Mouse (Mus musculus) G1E (cell line): ENCODE results near the gene Cct5. TPM values are rescaled to one million over a fixed set of nuclear protein-coding genes. Genes with fewer than 3 reads are reported as not detected.

ENCODE experiments used
- ATAC-seq: 2 replicates; pipeline ENCODE4 v1.8.0; 2016; ENCODE audit warnings: mild to moderate bottlenecking; ENCODE audit not compliant: insufficient number of reproducible peaks, poor library complexity, low FRiP score, severe bottlenecking; ENCODE audit errors: extremely low read depth
- DNase-seq: peaks from one replicate; pipeline ENCODE4 v3.0.0; 2012; ENCODE audit warnings: low spot score
- H3K27me3 ChIP-seq: 2 replicates; pipeline ENCODE4 v1.6.1; 2012; ENCODE audit warnings: mild to moderate bottlenecking, low read length, inconsistent platforms; ENCODE audit not compliant: insufficient read depth
- H3K36me3 ChIP-seq: replicated peaks from 2 replicates; pipeline ENCODE3; 2012; ENCODE audit warnings: mild to moderate bottlenecking, inconsistent platforms
- H3K4me1 ChIP-seq: 2 replicates; pipeline ENCODE4 v1.6.1; 2012; ENCODE audit warnings: low read depth, low read length, inconsistent platforms, mixed read lengths; ENCODE audit not compliant: insufficient read depth
- H3K4me3 ChIP-seq: 2 replicates; pipeline ENCODE4 v1.5.1; 2012; ENCODE audit warnings: low read depth, mild to moderate bottlenecking, inconsistent platforms, low read length, moderate library complexity, mixed read lengths
- H3K9me3 ChIP-seq: replicated peaks from 2 replicates; pipeline ENCODE4 v1.6.1; 2012; ENCODE audit warnings: inconsistent platforms
- CTCF ChIP-seq: IDR thresholded peaks from 2 replicates; pipeline ENCODE4 v1.5.1; 2012; ENCODE audit warnings: low read depth, low read length, inconsistent platforms, mixed read lengths
- GATA1 ChIP-seq: IDR thresholded peaks from 2 replicates; pipeline ENCODE4 v1.6.1; 2012; ENCODE audit warnings: borderline replicate concordance, low read length, inconsistent platforms, mixed read lengths
- GATA2 ChIP-seq: IDR thresholded peaks from 2 replicates; pipeline ENCODE4 v1.6.1; 2012; ENCODE audit warnings: low read depth, low read length, inconsistent platforms, borderline replicate concordance
- POLR2AphosphoS5 ChIP-seq: IDR thresholded peaks from 2 replicates; pipeline ENCODE4 v1.6.1; 2012; ENCODE audit warnings: low read depth, low read length, inconsistent platforms; ENCODE audit not compliant: insufficient replicate concordance
- TAL1 ChIP-seq: conservative IDR thresholded peaks from 2 replicates; pipeline ENCODE4 v1.6.1; 2012; ENCODE audit warnings: low read depth, low read length, inconsistent platforms, mixed read lengths
- polyA plus RNA-seq: library from polyadenylated mRNA; stranded (reverse); fragments of >175 nt; gene quantifications from 2 replicates; pipeline ENCODE4 v1.2.3, GENCODE M21; 2012
- total RNA-seq, 2 experiments: library from RNA; stranded (forward) in 1 of 2; stranded (reverse) in 1 of 2; fragments of 200-1000 nt in 1 of 2; fragments of >200 nt in 1 of 2; fragmentation: Nextera tagmentation in 1 of 2; gene quantifications; 2 replicates each; pipeline ENCODE4 v1.2.3; 2014 to 2017

Cct5 gene
- total and polyA plus RNA-seq, 3 experiments: 44.6 to 548 (median 497) TPM

GRCm38 (mm10) chr15:31592531-31592930 lies 9.1 kb downstream of the Cct5 start:
- ATAC-seq (no peak), DNase-seq (no peak)
- Histone ChIP-seq H3K27me3 (no peaks in the 10 kb centered on the region), H3K4me1 (peaks cover 12% of the 10 kb centered on the region), H3K9me3 (no peaks in the 10 kb centered on the region), H3K36me3 (peaks cover 92% of the 10 kb centered on the region), H3K4me3 (no peak overlapping the region)
- no peak for TF ChIP-seq TAL1
- TF ChIP-seq CTCF: no peak

DNA sequence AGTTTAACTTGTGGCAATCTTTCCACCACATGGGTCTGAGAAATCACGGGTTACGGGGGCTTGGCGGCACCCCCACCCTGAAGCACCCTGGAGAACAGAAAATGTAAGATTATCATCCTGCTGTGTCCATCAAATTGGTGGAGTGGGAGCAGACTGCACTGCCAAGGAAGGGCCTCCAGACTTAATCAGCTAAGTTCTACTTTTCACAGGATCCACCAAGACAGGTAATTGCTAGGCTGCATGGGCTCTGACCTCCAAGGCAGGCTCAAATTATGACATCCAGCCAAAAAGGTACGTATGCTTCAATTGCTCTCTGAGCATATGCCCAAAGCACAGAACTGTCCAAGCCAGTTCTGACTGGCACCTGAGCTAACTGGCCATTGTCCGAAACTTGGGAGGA lies 11.4 kb downstream of the Cct5 start:
- TF ChIP-seq CTCF (no peak), POLR2AphosphoS5 (no peak)
- no peak for ATAC-seq
- Histone ChIP-seq H3K4me3 (no peak overlapping the region), H3K4me1 (peaks cover 12% of the 10 kb centered on the region), H3K9me3 (no peaks in the 10 kb centered on the region), H3K36me3 (peaks cover 69% of the 10 kb centered on the region), H3K27me3 (no peaks in the 10 kb centered on the region; the same call in 1 of the 2 replicates)
- no peak for DNase-seq

GRCm38 (mm10) chr15:31588989-31589640 lies 12.5 kb downstream of the Cct5 start:
- Histone ChIP-seq H3K36me3 (peaks cover 58% of the 10 kb centered on the region), H3K4me3 (no peak overlapping the region), H3K27me3 (no peaks in the 10 kb centered on the region; the same call in 1 of the 2 replicates), H3K4me1 (peaks cover 14% of the 10 kb centered on the region), H3K9me3 (no peaks in the 10 kb centered on the region)
- DNase-seq (no peak), ATAC-seq (no peak)
- TF ChIP-seq GATA1 (no peak), CTCF (no peak), GATA2 (no peak), TAL1 (no peak), POLR2AphosphoS5 (peak; percentile 83; the same call in 1 of the 2 replicates)

GRCm38 (mm10) chr15:31587789-31588188 lies 13.8 kb downstream of the Cct5 start:
- Histone ChIP-seq H3K9me3 (no peaks in the 10 kb centered on the region), H3K4me1 (peaks cover 13% of the 10 kb centered on the region), H3K36me3 (peaks cover 45% of the 10 kb centered on the region), H3K4me3 (no peak overlapping the region), H3K27me3 (peaks cover 8% of the 10 kb centered on the region)
- no peak for DNase-seq
- TF ChIP-seq CTCF (no peak), GATA2 (no peak), POLR2AphosphoS5 (no peak), GATA1 (no peak)
- ATAC-seq: no peak

DNA sequence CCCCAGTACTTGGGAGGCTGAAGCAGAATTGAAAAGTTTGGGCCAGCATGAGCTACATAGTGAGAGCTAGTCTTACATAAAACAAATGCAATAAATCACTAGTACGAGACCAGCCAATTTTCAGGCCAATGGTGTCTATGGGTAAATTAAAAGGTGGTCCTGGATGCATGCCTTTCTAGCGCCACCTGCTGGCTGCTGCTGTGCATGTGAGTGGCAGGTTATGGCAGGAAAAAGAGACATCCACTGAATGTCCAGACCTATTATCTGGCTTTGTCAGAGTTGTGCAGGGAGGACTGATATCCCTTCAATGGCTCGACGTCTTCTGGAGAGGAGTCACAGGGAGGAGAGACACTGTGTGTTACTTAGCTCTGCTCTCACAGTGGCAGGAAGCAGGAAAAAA lies 15.1 kb downstream of the Cct5 start:
- peak; percentile 63 for ATAC-seq
- H3K4me3 ChIP-seq: no peak overlapping the region
- no peaks in the 10 kb centered on the region for H3K9me3 ChIP-seq

GRCm38 (mm10) chr15:31586088-31586487 lies 15.5 kb downstream of the Cct5 start:
- Histone ChIP-seq H3K9me3 (no peaks in the 10 kb centered on the region), H3K4me3 (no peak overlapping the region), H3K36me3 (peaks cover 28% of the 10 kb centered on the region), H3K4me1 (peaks cover 11% of the 10 kb centered on the region), H3K27me3 (peaks cover 8% of the 10 kb centered on the region)
- no peak for DNase-seq
- no peak for ATAC-seq
- TF ChIP-seq GATA2: no peak
- TF ChIP-seq CTCF: no peak
- no peak for TF ChIP-seq GATA1
- TF ChIP-seq POLR2AphosphoS5: no peak
- TF ChIP-seq TAL1: no peak

More for the DNA sequence above, 15.1 kb downstream of the Cct5 start:
- TF ChIP-seq GATA2: no peak
- no peak for TF ChIP-seq POLR2AphosphoS5
- TF ChIP-seq CTCF: peak; percentile 93
- TF ChIP-seq GATA1: no peak
- peak; percentile 66 for DNase-seq
- peaks cover 8% of the 10 kb centered on the region for H3K27me3 ChIP-seq
- peaks cover 11% of the 10 kb centered on the region for H3K4me1 ChIP-seq
- peaks cover 32% of the 10 kb centered on the region for H3K36me3 ChIP-seq

DNA sequence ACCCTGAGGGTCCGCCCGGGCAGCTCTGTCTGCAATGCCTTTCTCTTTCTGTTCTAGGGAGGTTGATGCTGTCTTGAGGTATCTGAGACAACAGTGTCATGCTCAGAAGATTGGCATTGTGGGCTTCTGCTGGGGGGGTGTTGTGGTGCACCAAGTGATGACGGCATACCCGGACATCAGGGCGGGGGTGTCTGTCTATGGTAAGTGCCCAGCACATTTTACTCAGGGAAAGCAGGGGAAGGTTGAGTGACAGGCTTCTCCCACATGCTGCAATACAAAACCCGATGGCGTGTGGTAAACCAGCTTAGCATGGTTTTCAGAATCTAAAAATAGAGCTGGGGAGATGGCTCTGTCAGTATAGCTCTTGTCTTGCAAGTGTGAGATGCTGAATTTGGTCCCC lies 16.4 kb downstream of the Cct5 start:
- H3K27me3 ChIP-seq: peaks cover 8% of the 10 kb centered on the region
- DNase-seq: no peak
- no peak for TF ChIP-seq TAL1
- TF ChIP-seq CTCF: no peak
- no peak for TF ChIP-seq POLR2AphosphoS5
- no peak for TF ChIP-seq GATA2
- no peak for TF ChIP-seq GATA1
- no peaks in the 10 kb centered on the region for H3K9me3 ChIP-seq
- H3K36me3 ChIP-seq: peaks cover 19% of the 10 kb centered on the region
- ATAC-seq: no peak
- H3K4me1 ChIP-seq: peaks cover 11% of the 10 kb centered on the region
- H3K4me3 ChIP-seq: no peak overlapping the region
